Mouse (Mus musculus) megakaryocyte, adult 5-6 weeks (primary cell): Measurements from ENCODE around the gene Mastl. TPM values are rescaled to one million over a fixed set of nuclear protein-coding genes. Genes with fewer than 3 reads are reported as not detected.

Experiments
- ATAC-seq: 2 replicates; pipeline ENCODE4 v1.8.0; 2016; ENCODE audit warnings: mild to moderate bottlenecking, inconsistent platforms; ENCODE audit not compliant: poor library complexity, severe bottlenecking
- total RNA-seq, 2 experiments: library from RNA; stranded (forward) in 1 of 2; stranded (reverse) in 1 of 2; fragments of 153-499, 151-499 nt in 1 of 2; fragments of 221-1000, 200-1000 nt in 1 of 2; gene quantifications; 2 replicates each; pipeline versions ENCODE4 v1.2.3 to v1.2.4; 2015 to 2017

Mastl gene
- total RNA-seq (2015) (12.8 and 19.3 TPM in 2 replicates), total RNA-seq (2017) (14.8 and 17.3 TPM in 2 replicates)

DNA sequence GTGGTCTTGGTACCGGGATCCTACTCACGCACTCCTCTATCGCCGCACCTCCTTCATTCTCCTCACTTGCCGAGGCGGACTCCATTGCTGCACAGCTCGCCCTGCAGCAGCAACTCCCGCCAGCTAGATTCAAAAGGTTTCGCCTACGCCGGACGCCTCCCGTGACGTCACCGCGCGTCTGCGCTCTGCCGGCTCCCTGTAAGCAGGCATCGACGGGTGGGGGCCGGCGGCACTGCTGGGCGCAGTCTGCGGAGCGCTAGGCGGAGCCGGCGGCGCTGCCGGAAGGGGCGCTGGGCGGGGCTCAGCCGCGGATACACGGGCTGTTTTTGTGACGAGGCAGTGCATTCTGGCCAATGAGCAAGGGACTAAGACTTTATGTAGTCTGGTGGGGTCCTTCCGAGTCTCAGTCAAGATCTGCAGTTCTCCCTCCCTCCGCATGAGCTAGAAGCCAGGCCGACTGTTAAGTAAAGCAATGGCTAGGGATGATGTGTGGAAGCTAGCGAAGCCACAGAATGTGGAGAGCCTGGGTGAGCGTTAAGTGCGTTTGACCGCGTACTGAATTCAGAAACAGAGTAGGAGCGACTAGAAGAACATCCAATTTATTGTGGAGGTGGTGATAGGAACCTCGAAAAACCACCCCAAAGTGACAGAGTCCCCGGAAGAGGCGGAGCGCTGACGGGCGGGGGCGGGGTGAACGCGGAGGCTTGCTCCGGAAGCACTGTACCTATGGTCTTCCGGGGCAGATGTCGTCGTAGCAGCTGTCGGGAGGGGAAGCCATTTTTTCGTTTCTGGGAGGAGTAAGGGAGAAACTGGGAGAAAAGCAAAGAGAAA is at the start of gene Mastl, which contains the start of gene Yme1l1:
Gene Mastl (minus strand): TSS at position 248 of the 831 bp plus-strand sequence.
Gene Yme1l1 (plus strand): TSS at position 593 of the 831 bp plus-strand sequence.
- peak; percentile 90 for ATAC-seq

DNA sequence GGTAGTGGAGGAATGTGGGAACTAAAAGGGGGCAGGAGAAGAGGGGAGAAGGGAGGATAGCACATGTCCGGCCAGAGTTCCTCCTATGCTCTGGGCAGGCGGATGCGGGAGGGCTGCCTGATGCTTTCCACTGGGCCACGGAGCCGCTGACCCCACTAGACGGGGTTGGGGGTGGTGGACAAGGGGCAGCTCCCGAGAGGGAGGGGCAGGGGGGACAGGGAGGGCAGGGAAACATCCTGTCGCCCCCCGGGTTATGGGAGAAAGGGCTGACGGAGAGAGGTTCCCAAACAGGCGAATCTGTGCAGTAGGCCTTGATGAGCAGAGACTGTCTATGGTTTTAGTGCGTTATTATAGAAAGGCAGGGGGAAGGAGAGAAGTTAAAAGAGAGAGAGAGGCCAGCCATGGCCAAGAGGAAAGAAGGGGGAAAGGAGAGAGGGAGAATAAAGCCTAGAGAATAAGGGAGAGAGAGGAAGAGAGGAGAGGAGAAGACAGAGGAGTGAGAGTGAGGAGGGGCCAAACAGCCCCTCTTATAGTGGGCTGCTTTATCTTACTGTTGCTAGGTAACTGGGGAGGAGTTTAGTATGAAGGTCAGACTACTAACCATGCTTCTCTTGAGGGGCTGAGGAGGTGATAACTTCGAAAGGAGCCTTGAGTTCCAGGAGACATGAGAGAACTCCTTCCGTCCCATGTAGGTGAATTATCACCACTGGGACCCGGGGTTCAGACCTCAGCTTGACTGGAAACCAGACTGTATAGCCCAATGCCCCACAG is 47.3 kb upstream of the Mastl start:
- no peak for ATAC-seq

DNA sequence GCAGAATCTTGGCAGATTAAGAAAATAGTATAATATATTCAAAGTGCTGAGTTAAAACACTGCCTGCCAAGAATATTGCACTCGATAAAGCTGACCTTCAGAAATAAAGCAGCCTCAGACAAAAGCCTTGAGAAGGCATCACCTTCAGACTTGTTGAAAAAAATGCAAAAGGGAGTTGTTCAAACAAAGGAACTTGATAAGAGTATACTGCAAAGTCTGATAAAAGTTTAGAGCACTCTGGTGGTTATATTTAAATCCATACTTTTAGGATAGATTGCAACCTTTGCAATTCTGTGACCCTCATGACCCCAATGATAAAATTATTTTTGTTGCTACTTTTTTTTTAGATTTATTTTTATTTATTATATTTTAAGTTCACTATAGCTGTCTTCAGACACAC is 45.2 kb upstream of the Mastl start:
- ATAC-seq, result no peak

DNA sequence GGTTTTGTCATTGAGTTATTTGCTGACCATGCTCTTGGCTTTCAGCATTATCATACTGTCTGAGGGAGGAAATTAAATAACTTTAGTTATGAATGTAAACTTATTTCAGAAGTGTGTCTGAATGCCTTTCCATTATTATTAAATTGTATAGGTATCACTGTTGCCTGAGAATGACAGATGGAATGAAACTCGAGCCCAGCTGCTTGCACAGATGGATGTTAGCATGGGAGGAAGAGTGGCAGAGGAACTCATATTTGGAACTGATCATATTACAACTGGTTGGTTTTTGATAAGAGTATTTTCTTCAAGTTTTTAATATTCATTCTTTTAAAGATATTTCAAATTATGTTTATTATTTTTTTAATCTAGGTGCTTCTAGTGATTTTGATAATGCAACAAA is 38.5 kb upstream of the Mastl start:
- ATAC-seq, result no peak

DNA sequence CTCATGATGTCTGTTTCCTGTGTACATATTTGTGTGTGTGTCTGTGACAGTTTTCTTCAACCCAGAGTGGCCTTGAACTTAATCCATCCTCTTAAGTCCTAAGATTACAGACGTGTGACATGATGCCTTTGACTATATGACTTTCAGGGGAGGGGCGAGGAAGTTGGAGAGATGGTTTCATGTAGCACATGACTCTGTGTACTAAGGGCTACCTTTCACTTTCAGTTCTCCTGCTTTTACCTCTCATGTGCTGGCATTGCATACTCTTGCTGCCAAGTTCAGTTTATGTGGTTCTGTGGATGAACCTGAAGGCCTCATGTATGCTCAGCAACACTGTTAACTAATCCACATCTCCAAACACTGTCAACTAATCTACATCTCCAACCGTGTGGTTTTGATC is 16.5 kb upstream of the Mastl start:
- no peak; the same call in 1 of the 2 replicates for ATAC-seq

DNA sequence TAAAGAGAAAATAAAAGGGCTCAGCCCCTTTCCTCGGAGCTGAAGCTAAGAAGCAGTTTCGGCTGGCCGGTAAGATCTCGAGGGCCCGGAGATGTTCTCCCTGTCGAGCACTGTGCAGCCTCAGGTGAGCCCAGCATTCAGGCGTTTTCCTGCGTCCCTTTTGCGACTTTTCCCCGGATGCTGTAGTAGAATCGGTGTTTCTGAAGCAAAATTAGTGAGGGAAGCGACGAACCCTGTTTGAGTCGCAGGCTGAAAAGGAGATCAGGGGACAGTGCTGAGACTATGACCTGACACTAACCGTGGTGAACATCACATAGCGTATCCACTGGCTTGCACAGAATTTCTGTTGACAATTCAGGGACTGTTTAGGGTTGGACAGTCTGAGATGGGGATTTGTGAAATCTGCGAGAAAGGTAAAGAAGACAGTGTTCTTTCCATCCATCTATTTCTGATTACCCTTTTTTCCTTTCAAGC is 821 bp upstream of the Mastl start:
- ATAC-seq, result peak; percentile 33

DNA sequence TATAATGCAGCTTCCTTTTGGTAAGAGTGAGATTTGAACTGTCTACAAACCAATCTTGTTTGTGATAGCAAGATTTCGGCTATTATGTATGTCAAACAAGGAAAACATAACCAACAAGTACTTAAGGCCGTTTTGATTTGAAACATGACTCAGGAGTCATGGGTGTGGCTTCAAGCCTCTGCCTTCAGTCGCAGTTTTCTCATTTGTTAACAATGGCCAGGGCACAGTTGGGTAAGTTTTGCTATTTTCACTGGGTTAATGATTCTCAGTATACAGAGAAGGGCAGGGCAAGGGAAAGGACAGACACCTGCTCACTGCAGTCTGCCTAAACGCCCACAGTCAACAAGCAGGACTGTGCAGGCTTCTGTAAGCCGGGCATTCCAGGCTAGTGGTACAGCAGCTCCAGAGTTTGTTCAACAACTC is 614 bp downstream of the Mastl start:
- no peak for ATAC-seq

DNA sequence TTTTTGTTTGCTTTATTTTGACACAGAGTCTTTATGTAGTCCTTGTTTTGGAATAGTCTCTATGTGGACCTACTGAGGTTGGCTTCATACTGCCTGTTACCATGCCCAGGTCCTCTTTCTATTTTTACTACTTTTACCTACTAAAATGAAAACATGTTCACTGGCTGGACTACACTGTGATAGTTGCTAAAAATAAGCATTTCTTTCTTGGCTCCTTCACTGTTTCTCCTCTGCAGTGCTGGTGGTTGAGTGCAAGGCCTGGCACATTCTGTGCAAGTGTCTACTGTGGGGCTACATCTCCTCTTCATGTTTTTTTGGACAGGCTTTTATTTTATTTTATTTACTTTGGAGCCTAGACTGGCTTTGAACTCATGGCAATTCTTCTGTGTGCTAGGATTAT is 36.3 kb downstream of the Mastl start:
- ATAC-seq, result no peak

DNA sequence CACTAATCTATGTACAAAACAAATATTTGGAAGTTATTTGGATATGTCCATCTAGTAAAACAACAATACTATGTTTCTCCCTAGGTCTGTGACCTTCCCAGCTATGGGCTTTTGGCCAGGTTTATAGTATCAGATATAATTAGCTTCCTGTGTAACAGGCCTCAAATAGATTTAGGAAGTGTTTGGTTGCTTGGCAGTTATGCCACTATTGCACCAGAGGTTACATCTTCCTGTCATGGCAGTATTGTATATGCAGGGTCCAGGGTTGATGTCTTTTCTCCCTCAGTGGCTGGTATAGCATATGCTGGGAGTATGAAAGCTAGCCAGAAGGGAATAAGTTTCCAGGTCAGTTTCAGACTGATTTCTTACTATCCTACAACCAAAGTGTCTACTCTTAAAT is 53.6 kb downstream of the Mastl start:
- peak; percentile 45; the same call in 1 of the 2 replicates for ATAC-seq

DNA sequence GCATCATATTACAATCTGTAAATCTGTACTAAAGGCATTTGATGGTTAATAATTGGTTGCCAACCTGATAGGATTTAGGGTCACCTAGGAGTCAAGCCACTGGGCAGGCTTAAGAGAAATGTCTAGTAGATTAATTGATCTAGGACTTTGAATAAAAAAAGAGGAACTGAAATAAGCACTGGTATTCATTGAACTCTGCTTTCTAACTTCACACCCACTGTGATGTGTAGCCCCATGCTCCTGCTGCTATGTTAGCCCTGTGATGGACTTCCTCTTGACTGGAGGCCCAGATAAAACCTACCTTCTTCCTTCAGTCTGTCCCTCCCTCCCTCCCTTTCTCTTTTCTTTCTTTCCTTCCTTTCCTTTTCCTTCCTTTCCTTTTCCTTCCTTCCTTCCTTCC is 58.8 kb downstream of the Mastl start:
- peak; percentile 51 for ATAC-seq

DNA sequence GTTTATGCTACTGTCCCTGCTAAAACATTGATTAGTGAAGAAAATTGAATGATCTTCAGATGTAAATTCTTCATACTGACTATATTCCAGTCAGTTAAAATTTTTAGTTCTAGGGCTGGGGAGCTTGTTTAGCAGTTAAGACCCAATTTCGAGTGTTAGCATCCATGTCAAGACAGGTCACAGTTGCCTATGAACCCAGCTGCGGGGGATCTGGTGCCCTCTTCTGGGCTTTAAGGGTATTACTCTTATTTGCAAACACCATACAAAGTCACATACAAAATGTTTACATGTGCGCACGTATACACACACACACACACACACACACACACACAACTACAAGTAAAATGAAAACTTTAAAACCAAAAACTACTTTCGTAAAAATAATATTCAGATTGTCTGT is 63.6 kb downstream of the Mastl start:
- ATAC-seq, result peak; percentile 82

DNA sequence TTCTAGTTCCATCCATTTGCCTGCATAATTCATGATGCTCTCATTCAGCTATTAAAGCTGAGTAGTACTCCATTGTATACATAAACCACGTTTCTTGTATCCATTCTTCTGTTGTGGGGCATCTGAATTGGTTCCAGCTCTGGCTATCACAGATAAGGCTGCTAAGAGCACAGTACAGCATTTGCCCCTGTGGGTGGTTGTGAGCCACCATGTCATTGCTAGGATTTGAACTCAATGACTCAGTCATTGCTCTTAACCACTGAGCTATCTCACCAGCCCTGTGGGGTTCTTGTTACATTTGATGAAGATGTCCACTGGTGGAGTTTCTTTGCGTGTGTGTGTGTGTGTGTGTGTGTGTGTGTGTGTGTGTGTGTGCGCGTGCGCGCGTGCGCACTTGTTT is 71.3 kb downstream of the Mastl start:
- ATAC-seq, result no peak

DNA sequence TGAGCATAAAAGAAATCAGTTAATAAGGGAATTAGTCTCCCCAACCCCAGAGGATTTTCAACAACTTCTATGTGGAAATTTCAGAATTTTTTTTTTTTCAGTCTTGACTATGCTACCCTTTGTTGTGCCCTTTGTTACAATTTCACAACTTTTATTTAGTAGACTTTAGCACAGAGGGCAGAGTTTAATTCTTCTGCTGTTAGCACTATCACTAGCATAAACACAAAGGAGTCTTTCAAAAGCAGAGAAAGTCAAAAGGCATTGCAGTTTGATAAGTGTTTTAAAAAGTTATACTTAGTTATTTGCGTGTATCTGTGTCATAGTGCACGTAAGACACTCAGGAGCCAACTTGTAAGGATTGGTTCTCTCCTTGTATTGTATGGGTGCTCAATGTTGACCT is 77.2 kb downstream of the Mastl start:
- no peak for ATAC-seq

DNA sequence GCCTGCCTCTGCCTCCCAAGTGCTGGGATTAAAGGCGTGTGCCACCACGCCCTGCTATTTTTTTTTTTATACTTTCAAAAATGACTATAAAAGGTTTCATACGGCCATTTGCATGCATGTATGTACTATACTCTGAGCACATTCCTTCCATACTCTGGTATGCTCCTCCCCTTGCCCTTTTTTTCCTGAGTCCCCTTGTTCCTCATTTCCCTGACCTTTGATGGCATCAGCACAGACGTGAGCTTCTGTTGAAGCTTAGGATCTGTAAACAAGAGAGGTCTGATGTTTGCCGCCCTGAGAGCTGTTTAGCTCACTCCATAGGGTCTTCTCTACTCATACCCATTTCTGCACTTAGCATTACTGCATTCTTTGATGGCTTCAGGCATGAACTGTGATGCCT is 78.1 kb downstream of the Mastl start:
- ATAC-seq, result no peak

DNA sequence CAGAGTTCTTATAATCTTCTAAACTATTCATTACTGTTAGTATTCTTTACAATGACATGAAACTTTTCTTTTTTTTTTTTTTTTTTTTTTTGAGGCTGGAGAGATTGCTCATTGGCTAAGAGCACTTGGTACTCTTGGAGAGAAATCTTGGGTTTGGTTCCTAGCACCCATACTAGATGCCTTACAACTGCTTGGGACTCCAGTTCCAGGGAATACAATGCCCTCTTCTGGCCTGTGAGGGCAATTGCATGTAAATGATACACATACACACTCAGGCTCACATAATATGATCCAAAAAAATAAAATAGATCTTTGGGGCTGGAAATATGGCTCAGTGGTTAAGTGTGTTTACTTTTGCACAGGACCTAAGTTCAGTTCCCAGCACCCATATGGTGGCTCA is 79.0 kb downstream of the Mastl start:
- ATAC-seq, result no peak

DNA sequence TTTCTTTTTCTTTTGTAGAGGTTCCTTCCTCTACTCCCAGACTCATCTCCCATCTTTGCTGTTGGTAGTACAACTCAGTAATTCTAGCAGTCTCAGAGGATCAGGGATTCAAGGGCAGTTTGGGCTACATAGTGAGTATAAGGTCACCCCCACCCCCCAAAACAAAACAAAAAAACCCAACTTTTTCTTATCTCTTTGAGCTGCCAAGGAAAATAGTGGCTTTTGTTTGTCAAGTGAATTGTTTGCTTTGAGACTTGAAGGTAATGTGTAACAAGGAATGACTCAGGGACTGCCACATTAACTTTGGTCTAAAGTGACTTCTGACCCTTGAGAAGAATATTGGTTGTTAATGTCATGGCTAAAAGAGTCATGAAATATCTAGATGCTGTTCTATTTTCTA is 80.0 kb downstream of the Mastl start:
- no peak for ATAC-seq

DNA sequence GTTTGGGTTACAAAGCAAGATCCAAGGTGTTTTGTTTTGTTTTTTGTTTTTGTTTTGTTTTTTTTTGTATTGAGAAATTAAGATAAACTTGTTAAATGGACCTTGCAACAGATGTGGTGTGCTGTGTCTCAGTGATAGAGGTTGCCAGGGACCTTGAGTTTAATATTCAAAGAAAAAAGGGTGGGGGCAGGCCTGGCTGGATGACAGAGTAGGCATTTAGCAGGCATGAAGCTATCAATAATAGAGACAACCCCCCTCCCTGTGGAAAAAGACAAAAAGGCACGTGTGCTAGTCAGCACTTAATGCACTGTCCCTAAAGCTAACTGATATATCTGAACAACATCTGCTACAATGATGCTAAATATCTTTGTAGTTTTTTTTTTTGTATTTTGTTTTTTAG is 84.4 kb downstream of the Mastl start:
- no peak for ATAC-seq

DNA sequence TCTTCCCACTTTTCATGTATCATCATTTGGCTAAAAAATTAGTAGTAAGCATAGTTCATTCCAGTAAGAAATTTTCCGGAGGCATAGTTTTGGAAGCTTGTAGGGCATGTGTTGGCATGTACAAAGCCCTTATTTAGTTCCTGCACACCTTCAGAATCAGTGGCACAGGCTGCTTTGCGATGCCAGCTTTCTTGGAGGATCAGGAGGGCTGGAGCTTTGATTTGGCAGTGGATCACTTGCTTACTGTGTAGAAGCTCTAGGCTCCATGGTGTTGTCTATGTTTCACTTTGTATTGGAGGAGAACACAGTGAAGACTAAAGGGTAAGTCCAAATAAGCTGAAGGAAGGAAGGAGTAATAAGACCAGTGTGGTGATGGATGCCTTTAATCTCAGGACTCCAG is 85.3 kb downstream of the Mastl start:
- no peak for ATAC-seq

DNA sequence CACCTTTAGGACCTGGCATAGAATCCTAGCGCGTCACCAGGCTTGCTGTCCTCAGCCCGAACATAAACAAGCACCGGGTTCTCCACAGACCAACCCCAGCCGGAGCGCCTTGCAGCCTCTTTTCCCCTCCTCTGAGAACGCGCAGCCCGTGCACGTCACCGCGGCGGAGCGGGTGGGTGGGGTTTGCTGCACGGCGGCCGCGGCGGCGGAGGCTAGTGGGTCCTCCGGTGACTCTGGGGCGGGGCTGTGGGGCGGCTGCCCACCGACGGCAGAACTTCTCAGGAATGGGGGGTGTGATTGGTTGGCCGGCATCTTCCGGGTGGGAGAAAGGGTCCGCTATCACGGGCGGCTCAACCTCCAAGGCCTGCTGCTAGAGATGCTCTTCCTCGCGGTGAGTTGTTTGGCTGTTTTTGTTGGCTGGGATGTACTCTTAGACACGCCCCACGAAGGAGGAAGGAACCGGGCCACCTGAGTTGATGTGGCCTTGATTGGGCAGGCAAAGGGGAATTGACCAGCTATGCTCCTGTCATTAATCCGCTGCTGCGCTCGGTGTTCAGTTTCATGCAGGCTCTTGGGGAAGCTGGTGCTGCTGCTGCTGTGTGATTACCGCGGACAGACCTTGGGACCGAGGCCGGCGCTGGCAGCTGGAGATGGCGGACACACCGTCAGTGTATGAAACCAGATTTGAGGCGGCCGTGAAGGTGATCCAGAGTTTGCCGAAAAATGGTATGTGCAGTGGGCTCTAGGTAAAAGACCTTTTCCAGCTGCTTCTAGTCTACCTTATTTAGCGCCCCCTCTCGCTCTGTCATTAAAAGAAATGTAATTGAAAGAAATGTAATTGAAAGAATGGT is 86.7 kb downstream of the Mastl start:
- peak; percentile 73 for ATAC-seq

DNA sequence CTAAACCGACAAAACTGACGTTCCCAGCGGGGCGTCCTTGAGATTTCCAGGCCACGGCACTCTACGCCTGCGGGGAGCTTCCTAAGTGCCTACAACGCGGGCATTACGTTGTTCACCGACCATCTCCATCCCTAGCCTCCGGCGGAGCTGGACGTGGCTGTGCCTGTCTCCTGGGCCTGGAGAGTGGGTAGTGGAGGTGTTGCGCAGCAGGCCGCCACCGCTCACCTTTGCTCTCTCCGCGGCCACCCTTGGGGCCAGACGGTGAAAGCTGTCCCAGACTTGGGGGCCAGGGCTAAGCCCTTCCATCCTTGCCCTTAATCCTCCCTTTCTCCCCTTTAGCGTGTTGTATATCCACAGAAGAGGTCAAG is 87.5 kb downstream of the Mastl start:
- peak; percentile 23 for ATAC-seq
